Mouse (Mus musculus): ENCODE results near the gene Nfam1.

GRCm38 (mm10) chr15:83055569-83055968, 22.5 kb upstream of the Nfam1 start:
- TF ChIP-seq CTCF (IDR thresholded peaks at IDR 0.05; ENCODE audit: insufficient read depth, low read depth, low read length) (no peak), POLR2A (IDR thresholded peaks at IDR 0.05; ENCODE audit: insufficient read depth, low read depth, low read length) (no peak)

Data from olfactory bulb, adult 2 months (tissue).